Mouse (Mus musculus): ENCODE results near the gene Eif3c. TPM values are rescaled to one million over a fixed set of nuclear protein-coding genes. Genes with fewer than 3 reads are reported as not detected.

Eif3c gene
- total RNA-seq, 2 experiments from 2014 or later = 110 to 131 TPM

DNA sequence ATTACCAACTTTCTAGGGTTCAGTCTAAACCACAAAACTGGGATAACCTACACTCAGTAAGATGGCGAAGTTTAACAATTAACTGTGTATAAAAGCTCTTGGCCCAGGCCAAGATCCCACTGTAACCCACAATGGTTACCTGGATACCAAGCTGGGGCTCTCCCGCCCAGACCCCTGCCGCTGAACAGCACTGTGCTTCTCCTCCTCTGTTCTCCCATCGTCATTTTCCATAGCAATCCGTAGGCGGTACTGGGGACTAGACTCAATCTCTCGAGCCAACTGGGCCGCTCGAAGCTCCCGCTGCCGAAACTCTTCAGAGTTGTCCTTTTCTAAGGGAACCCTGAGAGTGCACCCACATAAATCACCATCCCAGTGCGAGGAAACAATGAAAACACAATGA, 68.2 kb downstream of the Eif3c start:
- ATAC-seq (ENCODE audit: poor library complexity, severe bottlenecking) = no peak

DNA sequence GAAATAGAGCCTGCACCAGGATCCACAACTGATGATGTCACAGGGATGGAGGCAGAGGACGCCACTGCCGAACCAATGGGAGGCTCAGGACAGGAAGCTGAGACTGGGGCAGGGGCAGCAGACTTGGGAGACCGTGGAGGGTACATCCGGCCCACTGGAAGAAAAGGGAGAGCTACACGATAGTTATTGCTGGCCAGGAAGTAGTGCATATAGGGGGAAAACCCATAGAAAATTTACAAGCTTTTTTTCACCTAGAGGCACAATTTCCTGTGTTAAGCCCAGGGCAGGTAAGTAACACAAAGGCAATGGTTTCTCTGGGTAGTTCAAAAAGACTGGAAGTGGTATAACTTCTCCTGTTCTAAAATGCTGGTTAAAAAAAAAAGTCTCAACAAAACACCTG, 69.7 kb downstream of the Eif3c start:
- no peak for ATAC-seq (ENCODE audit: poor library complexity, severe bottlenecking)

Other genes with a start within 250 kb of the Eif3c start
- gene Lat, start 196.8 kb downstream of the Eif3c start, total RNA-seq (2015) = 3.2 and 7.3 TPM in 2 replicates
- gene Lat, start 196.8 kb downstream of the Eif3c start, total RNA-seq (2017) = 3.3 and 6.3 TPM in 2 replicates
- gene Spns1, start 189.0 kb downstream of the Eif3c start, total RNA-seq (2015) = 7.9 and 11.5 TPM in 2 replicates
- 6.8 and 10.6 TPM in 2 replicates for gene Spns1, start 189.0 kb downstream of the Eif3c start, total RNA-seq (2017)
- 10.1 and 11.7 TPM in 2 replicates for gene Nfatc2ip, start 169.7 kb downstream of the Eif3c start, total RNA-seq (2015)
- 13.9 and 16.6 TPM in 2 replicates for gene Nfatc2ip, start 169.7 kb downstream of the Eif3c start, total RNA-seq (2017)
- 0.20 and 1.1 TPM in 2 replicates for gene Cd19, start 151.5 kb downstream of the Eif3c start, total RNA-seq (2015)
- gene Cd19, start 151.5 kb downstream of the Eif3c start, total RNA-seq (2017) = 0.24 TPM in 1 of 2 replicates, not detected in the other
- gene Rabep2, start 137.7 kb downstream of the Eif3c start, total RNA-seq (2015) = 6.7 and 6.8 TPM in 2 replicates
- gene Rabep2, start 137.7 kb downstream of the Eif3c start, total RNA-seq (2017) = 21.4 and 25.0 TPM in 2 replicates
- gene Atp2a1, start 103.3 kb downstream of the Eif3c start, total RNA-seq (2015) = 0.07 and 0.52 TPM in 2 replicates
- gene Atp2a1, start 103.3 kb downstream of the Eif3c start, total RNA-seq (2017) = not detected in 2 replicates
- 18.2 and 20.6 TPM in 2 replicates for gene Sh2b1, start 91.0 kb downstream of the Eif3c start, total RNA-seq (2015)
- gene Sh2b1, start 91.0 kb downstream of the Eif3c start, total RNA-seq (2017) = 9.9 and 10.6 TPM in 2 replicates
- 40.2 and 44.3 TPM in 2 replicates for gene Tufm, start 79.0 kb downstream of the Eif3c start, total RNA-seq (2015)
- 33.8 and 44.9 TPM in 2 replicates for gene Tufm, start 79.0 kb downstream of the Eif3c start, total RNA-seq (2017)
- 75.5 and 84.4 TPM in 2 replicates for gene Atxn2l, start 63.0 kb downstream of the Eif3c start, total RNA-seq (2015)
- 26.1 and 40.5 TPM in 2 replicates for gene Atxn2l, start 63.0 kb downstream of the Eif3c start, total RNA-seq (2017)
- 27.6 and 30.3 TPM in 2 replicates for gene Apobr, start 18.5 kb upstream of the Eif3c start, total RNA-seq (2015)
- 98.7 and 99.5 TPM in 2 replicates for gene Apobr, start 18.5 kb upstream of the Eif3c start, total RNA-seq (2017)
- gene Cln3, start 19.4 kb upstream of the Eif3c start, total RNA-seq (2015) = 106 and 118 TPM in 2 replicates
- gene Cln3, start 19.4 kb upstream of the Eif3c start, total RNA-seq (2017) = 59.5 and 77.8 TPM in 2 replicates
- 2.5 and 2.9 TPM in 2 replicates for gene Il27, start 28.5 kb upstream of the Eif3c start, total RNA-seq (2015)
- 3.0 and 4.8 TPM in 2 replicates for gene Il27, start 28.5 kb upstream of the Eif3c start, total RNA-seq (2017)
- 54.7 and 61.4 TPM in 2 replicates for gene Nupr1, start 64.5 kb upstream of the Eif3c start, total RNA-seq (2015)
- 108 and 126 TPM in 2 replicates for gene Nupr1, start 64.5 kb upstream of the Eif3c start, total RNA-seq (2017)
- gene Sgf29, start 82.9 kb upstream of the Eif3c start, total RNA-seq (2015) = 42.1 and 55.6 TPM in 2 replicates
- 27.3 and 35.5 TPM in 2 replicates for gene Sgf29, start 82.9 kb upstream of the Eif3c start, total RNA-seq (2017)
- 4.8 and 6.6 TPM in 2 replicates for gene Sult1a1, start 110.0 kb upstream of the Eif3c start, total RNA-seq (2015)
- 6.6 and 6.9 TPM in 2 replicates for gene Sult1a1, start 110.0 kb upstream of the Eif3c start, total RNA-seq (2017)
- 49.8 and 60.5 TPM in 2 replicates for gene Bola2, start 129.0 kb upstream of the Eif3c start, total RNA-seq (2015)
- 106 and 161 TPM in 2 replicates for gene Bola2, start 129.0 kb upstream of the Eif3c start, total RNA-seq (2017)
- 4.1 and 6.0 TPM in 2 replicates for gene Slx1b, start 129.4 kb upstream of the Eif3c start, total RNA-seq (2015)
- gene Slx1b, start 129.4 kb upstream of the Eif3c start, total RNA-seq (2017) = 4.7 and 5.9 TPM in 2 replicates
- gene Coro1a, start 141.4 kb upstream of the Eif3c start, total RNA-seq (2015) = 1,020 and 1,059 TPM in 2 replicates
- gene Coro1a, start 141.4 kb upstream of the Eif3c start, total RNA-seq (2017) = 1,317 and 1,554 TPM in 2 replicates
- 173 and 177 TPM in 2 replicates for gene Mapk3, start 193.2 kb upstream of the Eif3c start, total RNA-seq (2015)
- 88.3 and 91.1 TPM in 2 replicates for gene Mapk3, start 193.2 kb upstream of the Eif3c start, total RNA-seq (2017)
- 26.8 and 37.3 TPM in 2 replicates for gene Gdpd3, start 199.9 kb upstream of the Eif3c start, total RNA-seq (2015)
- gene Gdpd3, start 199.9 kb upstream of the Eif3c start, total RNA-seq (2017) = 57.9 and 71.4 TPM in 2 replicates
- gene Ypel3, start 210.5 kb upstream of the Eif3c start, total RNA-seq (2015) = 196 and 200 TPM in 2 replicates
- gene Ypel3, start 210.5 kb upstream of the Eif3c start, total RNA-seq (2017) = 91.7 and 117 TPM in 2 replicates
- 0.68 and 1.0 TPM in 2 replicates for gene Tbx6, start 215.1 kb upstream of the Eif3c start, total RNA-seq (2015)
- gene Tbx6, start 215.1 kb upstream of the Eif3c start, total RNA-seq (2017) = 0.98 and 0.99 TPM in 2 replicates
- 186 and 196 TPM in 2 replicates for gene Ppp4c, start 226.1 kb upstream of the Eif3c start, total RNA-seq (2015)
- 139 and 154 TPM in 2 replicates for gene Ppp4c, start 226.1 kb upstream of the Eif3c start, total RNA-seq (2017)
- gene Fam57b, start 231.3 kb upstream of the Eif3c start, total RNA-seq (2015) = not detected in 2 replicates
- not detected in 2 replicates for gene Fam57b, start 231.3 kb upstream of the Eif3c start, total RNA-seq (2017)

Data from megakaryocyte, adult 5-6 weeks (primary cell).